Mouse (Mus musculus) cerebellum, adult 11 months (tissue): ENCODE results near the gene Frs3.

ENCODE experiments used
- DNase-seq: peaks from one replicate; pipeline ENCODE4 v3.0.0; 2022

The Frs3 gene

GRCm38 (mm10) chr17:47693671-47694441 is 5.0 kb downstream of the Frs3 start:
- DNase-seq, result no peak

GRCm38 (mm10) chr17:47694442-47694502 is 5.4 kb downstream of the Frs3 start, which contains the start of gene Gm21981:
Gm21981 (minus strand) TSS chr17:47694455.
- no peak for DNase-seq

- DNase-seq, result peak; percentile 97
Measured at GRCm38 (mm10) chr17:47694503-47695336, 5.9 kb downstream of the Frs3 start, which contains the start of gene Prickle4. Prickle4 (minus strand) TSS chr17:47694736.

- no peak for DNase-seq
Measured at GRCm38 (mm10) chr17:47695337-47695710, 6.5 kb downstream of the Frs3 start.

- DNase-seq, result no peak
Measured at GRCm38 (mm10) chr17:47698156-47698555, 9.3 kb downstream of the Frs3 start.

- DNase-seq, result no peak
Measured at GRCm38 (mm10) chr17:47699055-47699454, 10.2 kb downstream of the Frs3 start.

- no peak for DNase-seq
Measured at GRCm38 (mm10) chr17:47701793-47702192, 13.0 kb downstream of the Frs3 start.

- no peak for DNase-seq
Measured at GRCm38 (mm10) chr17:47702548-47703345, 13.9 kb downstream of the Frs3 start.

GRCm38 (mm10) chr17:47703556-47703955 is 14.7 kb downstream of the Frs3 start:
- no peak for DNase-seq

- DNase-seq, result no peak
Measured at GRCm38 (mm10) chr17:47704692-47705091, 15.9 kb downstream of the Frs3 start.

- DNase-seq, result no peak
Measured at GRCm38 (mm10) chr17:47706196-47706595, 17.4 kb downstream of the Frs3 start.

- no peak for DNase-seq
Measured at GRCm38 (mm10) chr17:47707961-47708360, 19.1 kb downstream of the Frs3 start.

- DNase-seq, result no peak
Measured at GRCm38 (mm10) chr17:47708972-47709371, 20.1 kb downstream of the Frs3 start.

GRCm38 (mm10) chr17:47710036-47710435 is 21.2 kb downstream of the Frs3 start:
- DNase-seq, result no peak

- no peak for DNase-seq
Measured at GRCm38 (mm10) chr17:47711883-47712282, 23.1 kb downstream of the Frs3 start.

- DNase-seq, result no peak
Measured at GRCm38 (mm10) chr17:47712889-47713571, 24.2 kb downstream of the Frs3 start.

GRCm38 (mm10) chr17:47715037-47715436 is 26.2 kb downstream of the Frs3 start:
- no peak for DNase-seq

- DNase-seq, result no peak
Measured at GRCm38 (mm10) chr17:47721183-47721582, 32.4 kb downstream of the Frs3 start.

GRCm38 (mm10) chr17:47726566-47726965 is 37.7 kb downstream of the Frs3 start, which contains the start of gene Pgc:
Pgc (plus strand) TSS chr17:47726842.
- DNase-seq, result no peak

- no peak for DNase-seq
Measured at GRCm38 (mm10) chr17:47730633-47731575, 42.1 kb downstream of the Frs3 start.

- no peak for DNase-seq
Measured at GRCm38 (mm10) chr17:47735553-47736100, 46.8 kb downstream of the Frs3 start.

GRCm38 (mm10) chr17:47736856-47737255 is 48.0 kb downstream of the Frs3 start, which contains the start of gene Tfeb:
Tfeb (plus strand) TSS chr17:47737030.
- peak; percentile 97 for DNase-seq
